Mouse (Mus musculus) kidney, embryonic 15.5 days (tissue): ENCODE measurements around the gene Myl3. TPM values are rescaled to one million over a fixed set of nuclear protein-coding genes. Genes with fewer than 3 reads are reported as not detected.

Experiments used
- ATAC-seq: fragments of 200-750 bp; cut with Nextera tagmentation; replicated peaks from 2 replicates; pipeline ENCODE4 v1.8.0; 2017; ENCODE audit warnings: moderate TSS enrichment; ENCODE audit not compliant: low FRiP score
- H3K27ac ChIP-seq: fragments of 300-500 bp; sonication (generic); 2 replicates; pipeline ENCODE4 v1.5.1; 2015; ENCODE audit warnings: mild to moderate bottlenecking, inconsistent platforms
- H3K27me3 ChIP-seq: fragments of 300-500 bp; sonication (generic); 2 replicates; pipeline ENCODE4 v1.6.1; 2015; ENCODE audit warnings: inconsistent platforms
- H3K36me3 ChIP-seq: fragments of 300-500 bp; sonication (generic); 2 replicates; pipeline ENCODE4 v1.6.1; 2015; ENCODE audit warnings: inconsistent platforms
- H3K4me1 ChIP-seq: fragments of 300-500 bp; sonication (generic); 2 replicates; pipeline ENCODE4 v1.6.1; 2015; ENCODE audit warnings: inconsistent platforms
- H3K4me2 ChIP-seq: fragments of 300-500 bp; sonication (generic); 2 replicates; pipeline ENCODE4 v1.6.1; 2015; ENCODE audit warnings: moderate library complexity, mild to moderate bottlenecking, inconsistent platforms
- H3K4me3 ChIP-seq: fragments of 300-500 bp; sonication (generic); replicated peaks from 2 replicates; pipeline ENCODE4 v1.5.1; 2015; ENCODE audit warnings: mild to moderate bottlenecking, inconsistent platforms
- H3K9ac ChIP-seq: fragments of 300-500 bp; sonication (generic); 2 replicates; pipeline ENCODE4 v1.6.1; 2015; ENCODE audit warnings: mild to moderate bottlenecking, inconsistent platforms
- H3K9me3 ChIP-seq: fragments of 300-500 bp; sonication (generic); replicated peaks from 2 replicates; pipeline ENCODE4 v1.6.1; 2016; ENCODE audit warnings: inconsistent platforms
- WGBS: fragments of 180-500 bp; shearing (Covaris S2); methylation state at CpG from one replicate; pipeline ENCODE4 v1.1.7; 2015; ENCODE audit warnings: mixed read lengths; 5-methylcytosine and 5-hydroxymethylcytosine counted together
- polyA plus RNA-seq: library from polyadenylated mRNA; unstranded; fragments of >200 nt; fragmentation: Nextera tagmentation; extraction: Ambion mirVana; gene quantifications from 2 replicates; pipeline ENCODE4 v1.2.1, GENCODE M21; 2015

Gene Myl3
- polyA plus RNA-seq, result 1.8 and 3.9 TPM in 2 replicates

- no peak for ATAC-seq
These were observed at the start of gene Myl3 for GRCm38 (mm10) chr9:110741711-110742294. Gene Myl3 (plus strand): TSS chr9:110741861.

GRCm38 (mm10) chr9:110695165-110695755 is 46.4 kb upstream of the Myl3 start:
- Histone ChIP-seq H3K27ac (no peak overlapping the region), H3K4me2 (no peak overlapping the region), H3K36me3 (peaks cover 47% of the 10 kb centered on the region), H3K4me1 (peaks cover 2% of the 10 kb centered on the region; the same call in 1 of the 2 replicates), H3K27me3 (no peaks in the 10 kb centered on the region), H3K9ac (no peak overlapping the region), H3K4me3 (no peak overlapping the region), H3K9me3 (no peaks in the 10 kb centered on the region)
- 89% methylated on average over 4 of the region's 4 CpGs for WGBS
- no peak for ATAC-seq

More at GRCm38 (mm10) chr9:110741711-110742294, at the start of gene Myl3:
- Histone ChIP-seq H3K9ac (peak within 1 kb of the TSS; percentile 87), H3K4me2 (peak within 1 kb of the TSS; percentile 91), H3K9me3 (no peaks in the 10 kb centered on the region), H3K36me3 (no peaks in the 10 kb centered on the region; the same call in 1 of the 2 replicates), H3K27me3 (peaks cover 41% of the 10 kb centered on the region), H3K4me3 (peak within 1 kb of the TSS; percentile 80), H3K27ac (peak within 1 kb of the TSS; percentile 91), H3K4me1 (peaks cover 73% of the 10 kb centered on the region)
- 3% methylated on average over 17 of the region's 17 CpGs for WGBS

GRCm38 (mm10) chr9:110696427-110696826 is 45.2 kb upstream of the Myl3 start:
- Histone ChIP-seq H3K4me2 (no peak overlapping the region), H3K9me3 (no peaks in the 10 kb centered on the region), H3K4me1 (no peaks in the 10 kb centered on the region), H3K27ac (no peak overlapping the region), H3K27me3 (no peaks in the 10 kb centered on the region), H3K4me3 (no peak overlapping the region), H3K9ac (no peak overlapping the region), H3K36me3 (peaks cover 54% of the 10 kb centered on the region)
- ATAC-seq, result no peak
- WGBS, result 96% methylated on average over 5 of the region's 5 CpGs

- Histone ChIP-seq H3K4me2 (no peak overlapping the region), H3K9ac (no peak overlapping the region), H3K4me1 (no peaks in the 10 kb centered on the region), H3K27me3 (no peaks in the 10 kb centered on the region), H3K27ac (no peak overlapping the region), H3K4me3 (no peak overlapping the region), H3K9me3 (no peaks in the 10 kb centered on the region), H3K36me3 (peaks cover 56% of the 10 kb centered on the region)
- WGBS, result 84% methylated on average over 3 of the region's 3 CpGs
- no peak for ATAC-seq
These were observed 44.2 kb upstream of the Myl3 start for GRCm38 (mm10) chr9:110697465-110697864.

- H3K4me2 ChIP-seq, result no peak overlapping the region
- no peak overlapping the region for H3K9ac ChIP-seq
- H3K36me3 ChIP-seq, result peaks cover 38% of the 10 kb centered on the region
- ATAC-seq, result no peak
- no peaks in the 10 kb centered on the region for H3K4me1 ChIP-seq
- WGBS, result 93% methylated on average over 3 of the region's 3 CpGs
- no peak overlapping the region for H3K4me3 ChIP-seq
- no peak overlapping the region for H3K27ac ChIP-seq
- H3K9me3 ChIP-seq, result no peaks in the 10 kb centered on the region
- H3K27me3 ChIP-seq, result no peaks in the 10 kb centered on the region
These were observed 42.1 kb upstream of the Myl3 start for GRCm38 (mm10) chr9:110699574-110699973.

- ATAC-seq, result no peak
- H3K9ac ChIP-seq, result no peak overlapping the region
- WGBS, result 73% methylated on average over 12 of the region's 12 CpGs
- H3K27ac ChIP-seq, result no peak overlapping the region
- H3K4me1 ChIP-seq, result no peaks in the 10 kb centered on the region
- no peaks in the 10 kb centered on the region for H3K27me3 ChIP-seq
- no peak overlapping the region for H3K4me2 ChIP-seq
- H3K9me3 ChIP-seq, result no peaks in the 10 kb centered on the region
- H3K4me3 ChIP-seq, result no peak overlapping the region
- peaks cover 25% of the 10 kb centered on the region for H3K36me3 ChIP-seq
These were observed 40.3 kb upstream of the Myl3 start for GRCm38 (mm10) chr9:110701114-110702032.

- no peak for ATAC-seq
- no peak overlapping the region for H3K4me3 ChIP-seq
- no peaks in the 10 kb centered on the region for H3K4me1 ChIP-seq
- H3K4me2 ChIP-seq, result no peak overlapping the region
- H3K27ac ChIP-seq, result no peak overlapping the region
- WGBS, result 88% methylated on average over 1 of the region's 1 CpGs
- peaks cover 15% of the 10 kb centered on the region for H3K36me3 ChIP-seq
- no peak overlapping the region for H3K9ac ChIP-seq
- no peaks in the 10 kb centered on the region for H3K9me3 ChIP-seq
- no peaks in the 10 kb centered on the region for H3K27me3 ChIP-seq
These were observed 38.8 kb upstream of the Myl3 start for GRCm38 (mm10) chr9:110702848-110703247.

GRCm38 (mm10) chr9:110703951-110704350 is 37.7 kb upstream of the Myl3 start:
- Histone ChIP-seq H3K36me3 (peaks cover 19% of the 10 kb centered on the region), H3K4me2 (no peak overlapping the region), H3K9me3 (no peaks in the 10 kb centered on the region), H3K9ac (no peak overlapping the region), H3K4me3 (no peak overlapping the region), H3K27me3 (no peaks in the 10 kb centered on the region), H3K4me1 (no peaks in the 10 kb centered on the region), H3K27ac (no peak overlapping the region)
- 77% methylated on average over 6 of the region's 6 CpGs for WGBS
- ATAC-seq, result no peak

- Histone ChIP-seq H3K9ac (no peak overlapping the region), H3K4me2 (no peak overlapping the region), H3K4me3 (no peak overlapping the region), H3K9me3 (no peaks in the 10 kb centered on the region), H3K27ac (no peak overlapping the region), H3K4me1 (peaks cover 11% of the 10 kb centered on the region; the same call in 1 of the 2 replicates), H3K27me3 (no peaks in the 10 kb centered on the region), H3K36me3 (peaks cover 30% of the 10 kb centered on the region)
- ATAC-seq, result no peak
- 80% methylated on average over 5 of the region's 5 CpGs for WGBS
These were observed 34.9 kb upstream of the Myl3 start for GRCm38 (mm10) chr9:110706784-110707183.

- Histone ChIP-seq H3K4me1 (peaks cover 11% of the 10 kb centered on the region; the same call in 1 of the 2 replicates), H3K27me3 (no peaks in the 10 kb centered on the region), H3K36me3 (peaks cover 47% of the 10 kb centered on the region), H3K4me2 (peak overlapping the region; percentile 44), H3K27ac (no peak overlapping the region), H3K9ac (0 out of 2 replicates have a peak overlapping the region, but pooled peaks have one; percentile 26), H3K9me3 (no peaks in the 10 kb centered on the region), H3K4me3 (peak overlapping the region; percentile 27)
- 35% methylated on average over 5 of the region's 5 CpGs for WGBS
- peak; percentile 79 for ATAC-seq
These were observed 31.9 kb upstream of the Myl3 start for GRCm38 (mm10) chr9:110709640-110710258.

GRCm38 (mm10) chr9:110711532-110711931 is 30.1 kb upstream of the Myl3 start:
- Histone ChIP-seq H3K4me1 (peaks cover 11% of the 10 kb centered on the region; the same call in 1 of the 2 replicates), H3K4me2 (no peak overlapping the region), H3K27ac (no peak overlapping the region), H3K4me3 (no peak overlapping the region), H3K36me3 (peaks cover 55% of the 10 kb centered on the region), H3K9me3 (no peaks in the 10 kb centered on the region), H3K27me3 (no peaks in the 10 kb centered on the region), H3K9ac (no peak overlapping the region)
- 95% methylated on average over 1 of the region's 1 CpGs for WGBS
- no peak for ATAC-seq
